Mouse (Mus musculus) heart, postnatal 10 days (tissue): Measurements from ENCODE around the gene Gramd2. TPM values are rescaled to one million over a fixed set of nuclear protein-coding genes. Genes with fewer than 3 reads are reported as not detected.
"Not testable (repeated sequence)": the region's sequence is repeated elsewhere in the genome, so short reads cannot be mapped to it uniquely, and the experiment has no call there.

Source experiments
- DNase-seq, 2 experiments: peaks; one replicate each; pipeline ENCODE4 v3.0.0; 2021
- intact Hi-C: fragments of 180-260 bp; cut with DNase I; formaldehyde crosslinking; loops from one replicate; pipeline ENCODE4 v1.15.1; 2025
- total RNA-seq, 2 experiments: library from RNA; stranded (reverse); gene quantifications; 2 replicates each; pipeline ENCODE4 v1.2.3; 2021

Gramd2 gene
- total RNA-seq, 2 experiments from 2014 or later: 0.26 TPM; not detected in 1

DNA sequence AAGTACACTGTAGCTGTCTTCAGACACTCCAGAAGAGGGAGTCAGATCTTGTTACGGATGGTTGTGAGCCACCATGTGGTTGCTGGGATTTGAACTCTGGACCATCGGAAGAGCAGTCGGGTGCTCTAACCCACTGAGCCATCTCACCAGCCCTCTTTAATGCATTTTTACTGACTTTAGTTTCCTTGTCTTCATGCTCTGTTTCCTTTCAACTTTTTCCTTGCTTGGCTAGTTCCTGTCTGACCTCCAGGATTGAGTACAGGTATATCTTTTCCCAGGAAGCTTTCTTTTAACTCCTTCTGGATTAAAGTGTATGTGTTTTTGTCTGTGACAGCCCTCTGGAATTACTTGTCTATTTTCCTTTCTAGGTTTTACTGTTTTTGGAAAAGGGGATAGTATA is 77.1 kb downstream of the Gramd2 start:
- intact Hi-C loops, DNase-seq: not testable (repeated sequence)

DNA sequence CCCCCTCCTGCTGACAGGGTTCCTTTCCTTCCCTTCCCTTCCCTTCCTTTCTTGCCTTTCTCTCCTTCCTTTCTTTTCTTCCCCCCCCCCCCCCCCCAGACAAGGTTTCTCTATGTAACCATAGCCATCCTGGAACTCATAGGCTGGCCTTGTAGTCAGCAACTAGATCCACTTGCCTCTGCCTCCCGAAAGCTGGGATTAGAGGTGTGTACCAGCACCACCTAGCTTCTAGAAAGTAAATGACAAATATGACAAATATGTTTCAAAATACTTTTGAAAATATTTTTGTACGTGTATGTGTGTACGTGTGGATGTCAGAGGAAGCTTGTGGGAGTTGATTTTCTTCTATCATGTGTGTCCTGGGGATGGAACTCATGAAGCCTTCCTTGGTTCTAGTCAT is 80.6 kb downstream of the Gramd2 start:
- intact Hi-C loops: loop anchor here (1.0 kb wide), 1 partner anchor 37 kb away; no protein-coding TSS in a partner anchor
- DNase-seq: peak in 1 of 2 experiments; percentile 16

DNA sequence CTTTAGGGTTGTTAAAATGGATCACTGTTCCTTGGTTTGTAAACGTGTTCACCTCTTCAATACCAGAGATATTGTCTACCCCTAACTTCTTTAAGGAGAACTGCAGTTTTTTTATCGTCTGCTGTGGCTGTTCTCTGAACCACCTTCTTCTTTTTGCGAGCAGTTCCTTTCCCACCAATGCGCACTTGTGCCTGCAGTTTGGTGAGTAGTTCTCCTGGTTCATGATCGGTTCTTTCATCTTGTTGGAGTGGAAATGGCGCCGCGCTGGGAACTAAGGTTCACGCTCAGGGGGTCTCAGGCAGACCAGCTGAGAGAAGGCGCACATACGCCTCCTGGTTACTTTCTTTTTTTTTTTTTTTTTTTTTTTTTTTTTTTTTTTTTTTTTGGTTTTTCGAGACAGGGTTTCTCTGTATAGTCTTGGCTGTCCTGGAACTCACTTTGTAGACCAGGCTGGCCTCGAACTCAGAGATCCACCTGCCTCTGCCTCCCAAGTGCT is 87.1 kb downstream of the Gramd2 start:
- DNase-seq, intact Hi-C loops: not testable (repeated sequence)

Other genes with a start within 250 kb of the Gramd2 start
- 10 to 100 TPM; 83.9 to 90.7 TPM for gene Arih1, start 193.5 kb upstream of the Gramd2 start, total RNA-seq
- gene Hexa, start 140.6 kb upstream of the Gramd2 start, total RNA-seq: 10 to 100 TPM; 33.1 to 38.1 TPM
- under 1 TPM; 0.22 to 0.31 TPM for gene Tmem202, start 140.3 kb upstream of the Gramd2 start, total RNA-seq
- gene Celf6, start 102.2 kb upstream of the Gramd2 start, total RNA-seq: not detected
- 10 to 100 TPM; 15.6 to 19.3 TPM for gene Parp6, start 62.9 kb upstream of the Gramd2 start, total RNA-seq
- 1,000 to 10,000 TPM; 1,252 to 1,287 TPM for gene Pkm, start 23.8 kb upstream of the Gramd2 start, total RNA-seq
- 1 to 10 TPM; 4.4 to 8.3 TPM for gene Senp8, start 70.6 kb downstream of the Gramd2 start, total RNA-seq
- 10 to 100 TPM; 19.3 to 21.0 TPM for gene Myo9a, start 70.8 kb downstream of the Gramd2 start, total RNA-seq